Mouse (Mus musculus): ENCODE measurements around the gene Ctnna3. TPM values are rescaled to one million over a fixed set of nuclear protein-coding genes. Genes with fewer than 3 reads are reported as not detected.
A peak's percentile ranks its signal among the peaks of the same experiment; 100 is the strongest.

The Ctnna3 gene
- polyA plus RNA-seq, 1 experiment: 0.17 TPM

DNA sequence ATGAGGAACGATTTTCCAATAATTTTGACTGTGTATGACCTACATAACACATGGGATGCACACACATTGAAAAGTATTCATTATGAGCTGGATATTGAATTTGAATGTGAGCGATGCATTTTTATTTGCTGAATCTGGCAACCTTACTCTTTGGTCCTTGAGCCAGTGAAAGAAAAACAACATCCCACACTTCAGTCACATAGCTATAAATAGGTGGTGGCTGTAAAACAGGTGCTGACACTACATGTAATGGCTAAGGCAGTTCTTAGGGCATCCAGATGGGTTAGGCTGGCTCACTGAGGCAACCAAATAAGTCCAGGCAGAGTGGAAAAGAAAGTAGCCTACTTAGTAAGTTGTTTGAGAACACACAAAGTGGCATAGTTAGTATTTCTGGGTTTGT, 171.3 kb downstream of the Ctnna3 start:
- TF ChIP-seq POLR2AphosphoS2 (IDR thresholded peaks at IDR 0.05; ENCODE audit: insufficient read length, low read depth) (no peak), MYOD1 (IDR thresholded peaks at IDR 0.05; ENCODE audit: control insufficient read depth in 1 of 3, insufficient read length in 2 of 3, low read depth in 2 of 3) (peak in 1 of 3 experiments; percentile 19)

DNA sequence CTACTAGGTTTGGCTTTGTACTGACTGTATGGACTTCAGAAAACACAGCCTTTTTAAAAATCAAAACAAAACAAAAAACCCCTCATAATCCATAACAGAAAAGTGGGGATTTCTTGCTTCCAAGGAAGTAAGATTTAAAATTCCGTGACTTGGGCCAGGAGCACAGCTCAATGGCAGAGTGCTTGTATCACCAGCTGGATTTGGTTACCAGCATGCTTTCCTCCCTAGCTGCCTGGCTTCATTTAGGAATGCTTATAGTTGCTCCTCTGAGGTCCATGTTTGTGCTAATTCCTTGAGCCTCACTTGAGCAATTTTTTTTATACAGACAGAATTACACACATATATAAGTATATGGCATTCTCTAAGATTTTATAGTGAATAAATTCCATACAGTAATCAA, 198.6 kb downstream of the Ctnna3 start:
- no peak overlapping the region for H3K4me3 ChIP-seq
- no peak overlapping the region for H3K4me2 ChIP-seq (ENCODE audit: low read depth)
- H3K27me3 ChIP-seq (ENCODE audit: control insufficient read depth, insufficient read depth, insufficient read length): no peaks in the 10 kb centered on the region
- TF ChIP-seq POLR2AphosphoS2 (IDR thresholded peaks at IDR 0.05; ENCODE audit: insufficient read length, low read depth) (no peak), TCF3 (IDR thresholded peaks at IDR 0.05; ENCODE audit: insufficient read length, low read depth) (no peak), E2F4 (IDR thresholded peaks at IDR 0.05; ENCODE audit: insufficient read depth) (no peak), MYOD1 (IDR thresholded peaks at IDR 0.05; ENCODE audit: control insufficient read depth in 1 of 3, insufficient read length in 2 of 3, low read depth in 2 of 3) (no peak), REST (IDR thresholded peaks at IDR 0.05; ENCODE audit: insufficient read depth, insufficient read length) (no peak), POLR2A (IDR thresholded peaks at IDR 0.05; ENCODE audit: insufficient read length, low read depth) (no peak), MYOG (IDR thresholded peaks at IDR 0.05; ENCODE audit: control insufficient read depth in 1 of 3, insufficient read depth in 1 of 3, insufficient read length in 2 of 3, low read depth in 2 of 3) (no peak), MAX (IDR thresholded peaks at IDR 0.05; ENCODE audit: low read depth) (no peak), CEBPB (IDR thresholded peaks at IDR 0.05; ENCODE audit: insufficient read depth, poor library complexity, severe bottlenecking) (no peak), SRF (IDR thresholded peaks at IDR 0.05; ENCODE audit: control insufficient read depth, insufficient read length, low read depth) (no peak), USF1 (IDR thresholded peaks at IDR 0.05; ENCODE audit: low read depth) (no peak), TCF12 (IDR thresholded peaks at IDR 0.05; ENCODE audit: insufficient read depth, poor library complexity, severe bottlenecking) (no peak)
- no peaks in the 10 kb centered on the region for H3K79me2 ChIP-seq (ENCODE audit: control insufficient read depth, insufficient read depth)
- H3ac ChIP-seq (ENCODE audit: control insufficient read depth, insufficient read length): no peak overlapping the region
- H3K36me3 ChIP-seq (ENCODE audit: control insufficient read depth, insufficient read depth): no peaks in the 10 kb centered on the region

More for the DNA sequence above, 171.3 kb downstream of the Ctnna3 start:
- H3K27me3 ChIP-seq (ENCODE audit: control insufficient read depth, insufficient read depth, insufficient read length): no peaks in the 10 kb centered on the region
- H3K36me3 ChIP-seq (ENCODE audit: control insufficient read depth, insufficient read depth): no peaks in the 10 kb centered on the region
- no peak overlapping the region for H3K4me2 ChIP-seq (ENCODE audit: low read depth)
- H3K4me3 ChIP-seq: no peak overlapping the region
- H3K79me2 ChIP-seq (ENCODE audit: control insufficient read depth, insufficient read depth): no peaks in the 10 kb centered on the region
- H3ac ChIP-seq (ENCODE audit: control insufficient read depth, insufficient read length): no peak overlapping the region

DNA sequence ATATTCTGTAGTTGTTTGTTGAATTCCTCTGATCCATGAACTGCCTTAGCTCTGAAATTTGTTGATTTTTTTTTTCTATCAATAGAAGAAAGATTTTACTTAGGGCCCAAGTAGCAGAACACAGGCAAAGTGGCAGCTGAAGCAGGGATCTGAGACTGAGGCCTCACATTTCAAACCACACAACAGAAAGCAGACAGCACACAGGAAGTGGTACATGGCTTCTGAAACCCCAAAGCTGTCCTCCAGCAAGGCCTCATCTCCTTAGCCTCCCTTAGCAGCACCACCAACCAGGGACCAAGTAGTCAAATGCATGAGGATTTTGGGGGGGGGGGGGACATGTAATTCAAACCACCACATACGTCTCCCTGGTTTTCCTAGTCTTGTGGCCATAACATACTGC, 204.0 kb downstream of the Ctnna3 start:
- no peak overlapping the region for H3K4me2 ChIP-seq (ENCODE audit: low read depth)
- no peak for TF ChIP-seq CEBPB (IDR thresholded peaks at IDR 0.05; ENCODE audit: insufficient read depth, poor library complexity, severe bottlenecking)
- no peaks in the 10 kb centered on the region for H3K79me2 ChIP-seq (ENCODE audit: control insufficient read depth, insufficient read depth)

DNA sequence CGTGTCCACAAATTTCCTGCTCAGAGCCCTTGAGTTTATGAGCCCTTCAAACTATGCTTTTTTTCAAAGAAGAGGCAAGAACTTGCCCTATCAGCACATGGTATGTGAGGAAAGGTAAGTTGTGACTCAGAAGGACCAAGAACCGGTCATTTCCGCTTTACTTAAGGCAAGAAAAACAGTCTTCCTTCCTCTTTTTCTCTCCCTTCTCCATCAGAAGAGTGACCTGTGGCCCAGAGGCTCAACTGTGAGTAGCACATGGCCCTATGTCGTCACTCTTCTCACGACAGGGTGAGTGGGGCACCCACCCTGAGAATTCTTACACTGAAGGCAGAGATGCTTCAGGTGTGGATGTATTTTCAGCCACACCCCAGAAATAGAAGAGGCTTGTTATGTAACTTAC, 208.1 kb downstream of the Ctnna3 start:
- Histone ChIP-seq H3K4me2 (ENCODE audit: low read depth) (no peak overlapping the region), H3K27me3 (ENCODE audit: control insufficient read depth, insufficient read depth, insufficient read length) (no peaks in the 10 kb centered on the region), H3K36me3 (ENCODE audit: control insufficient read depth, insufficient read depth) (no peaks in the 10 kb centered on the region), H3K4me3 (no peak overlapping the region), H3K79me2 (ENCODE audit: control insufficient read depth, insufficient read depth) (no peaks in the 10 kb centered on the region), H3ac (ENCODE audit: control insufficient read depth, insufficient read length) (no peak overlapping the region)
- TF ChIP-seq POLR2AphosphoS2 (IDR thresholded peaks at IDR 0.05; ENCODE audit: insufficient read length, low read depth) (no peak), POLR2A (IDR thresholded peaks at IDR 0.05; ENCODE audit: insufficient read length, low read depth) (no peak), REST (IDR thresholded peaks at IDR 0.05; ENCODE audit: insufficient read depth, insufficient read length) (no peak), MYOG (IDR thresholded peaks at IDR 0.05; ENCODE audit: control insufficient read depth in 1 of 3, insufficient read depth in 1 of 3, insufficient read length in 2 of 3, low read depth in 2 of 3) (no peak), CEBPB (IDR thresholded peaks at IDR 0.05; ENCODE audit: insufficient read depth, poor library complexity, severe bottlenecking) (no peak), TCF12 (IDR thresholded peaks at IDR 0.05; ENCODE audit: insufficient read depth, poor library complexity, severe bottlenecking) (no peak), MAX (IDR thresholded peaks at IDR 0.05; ENCODE audit: low read depth) (no peak), TCF3 (IDR thresholded peaks at IDR 0.05; ENCODE audit: insufficient read length, low read depth) (no peak), E2F4 (IDR thresholded peaks at IDR 0.05; ENCODE audit: insufficient read depth) (no peak), USF1 (IDR thresholded peaks at IDR 0.05; ENCODE audit: low read depth) (no peak), MYOD1 (IDR thresholded peaks at IDR 0.05; ENCODE audit: control insufficient read depth in 1 of 3, insufficient read length in 2 of 3, low read depth in 2 of 3) (no peak), SRF (IDR thresholded peaks at IDR 0.05; ENCODE audit: control insufficient read depth, insufficient read length, low read depth) (no peak)

More for the DNA sequence above, 204.0 kb downstream of the Ctnna3 start:
- Histone ChIP-seq H3K4me3 (no peak overlapping the region), H3ac (ENCODE audit: control insufficient read depth, insufficient read length) (no peak overlapping the region), H3K36me3 (ENCODE audit: control insufficient read depth, insufficient read depth) (no peaks in the 10 kb centered on the region), H3K27me3 (ENCODE audit: control insufficient read depth, insufficient read depth, insufficient read length) (no peaks in the 10 kb centered on the region)

DNA sequence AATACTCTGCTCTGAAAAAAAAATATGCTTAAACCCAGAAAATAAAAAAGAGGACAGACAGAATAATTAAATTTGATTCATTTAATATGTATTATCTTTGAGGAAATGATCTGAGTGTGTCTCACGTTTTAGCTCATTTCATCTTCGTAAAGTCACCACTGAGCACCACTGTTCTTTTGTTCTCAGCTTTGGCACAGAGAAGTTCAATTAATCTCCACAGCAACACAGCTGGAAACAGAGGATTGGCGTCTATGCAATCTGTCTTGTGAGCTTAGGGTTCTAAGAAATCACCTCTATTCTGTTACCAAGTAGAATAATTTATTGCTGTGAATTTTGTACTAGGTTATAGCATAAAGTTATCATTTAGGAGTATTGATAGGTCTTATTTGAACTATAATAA, 217.4 kb downstream of the Ctnna3 start:
- H3K4me3 ChIP-seq: no peak overlapping the region
- peaks cover 5% of the 10 kb centered on the region for H3K27me3 ChIP-seq (ENCODE audit: control insufficient read depth, insufficient read depth, insufficient read length)
- H3K4me2 ChIP-seq (ENCODE audit: low read depth): no peak overlapping the region
- H3K79me2 ChIP-seq (ENCODE audit: control insufficient read depth, insufficient read depth): no peaks in the 10 kb centered on the region
- no peaks in the 10 kb centered on the region for H3K36me3 ChIP-seq (ENCODE audit: control insufficient read depth, insufficient read depth)
- H3ac ChIP-seq (ENCODE audit: control insufficient read depth, insufficient read length): no peak overlapping the region
- TF ChIP-seq USF1 (IDR thresholded peaks at IDR 0.05; ENCODE audit: low read depth) (no peak), TCF12 (IDR thresholded peaks at IDR 0.05; ENCODE audit: insufficient read depth, poor library complexity, severe bottlenecking) (no peak), MYOD1 (IDR thresholded peaks at IDR 0.05; ENCODE audit: control insufficient read depth in 1 of 3, insufficient read length in 2 of 3, low read depth in 2 of 3) (no peak), REST (IDR thresholded peaks at IDR 0.05; ENCODE audit: insufficient read depth, insufficient read length) (no peak), SRF (IDR thresholded peaks at IDR 0.05; ENCODE audit: control insufficient read depth, insufficient read length, low read depth) (no peak), POLR2A (IDR thresholded peaks at IDR 0.05; ENCODE audit: insufficient read length, low read depth) (no peak), TCF3 (IDR thresholded peaks at IDR 0.05; ENCODE audit: insufficient read length, low read depth) (no peak), CEBPB (IDR thresholded peaks at IDR 0.05; ENCODE audit: insufficient read depth, poor library complexity, severe bottlenecking) (no peak), MAX (IDR thresholded peaks at IDR 0.05; ENCODE audit: low read depth) (no peak), E2F4 (IDR thresholded peaks at IDR 0.05; ENCODE audit: insufficient read depth) (no peak)

All from myocyte (in vitro differentiated cells).